In the genomic region with DNA sequence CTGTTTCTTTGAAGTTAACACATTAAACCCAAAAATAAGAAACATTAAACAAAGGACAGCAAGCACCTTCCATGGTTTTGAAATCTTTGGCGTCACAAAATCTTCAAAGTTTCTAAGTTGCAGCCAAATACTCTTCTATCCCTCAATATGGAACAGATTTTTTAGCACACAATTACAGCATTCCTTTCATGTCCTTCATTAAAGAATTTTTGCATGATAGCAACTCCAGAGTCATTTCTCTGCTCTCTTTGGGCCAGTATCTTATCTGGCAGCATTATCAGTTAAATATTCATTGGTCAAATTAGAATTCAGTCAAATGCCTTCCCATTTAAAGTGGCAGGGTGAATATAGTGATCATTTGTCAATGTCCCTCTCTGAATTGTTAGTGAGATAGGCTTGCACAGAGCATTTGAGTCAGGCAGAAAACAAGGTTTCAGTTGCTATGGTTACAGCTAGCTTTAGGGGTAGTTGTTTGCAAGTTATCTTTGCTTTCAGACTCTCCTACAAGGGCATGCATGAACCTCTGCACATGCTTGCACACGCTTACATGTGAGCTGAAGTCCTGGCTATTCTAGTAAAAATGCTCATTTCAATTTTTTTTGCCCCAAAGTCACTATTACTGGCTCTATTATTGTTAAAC, we compare ENCODE assay signal across 17 mouse cellular contexts.
DNase-seq lines count a peak whose midpoint lies in the region; ATAC-seq and TF ChIP-seq lines count a peak whose summit lies in the region.
"Had no signal": no experiment of that assay in that cellular context is flagged by ENCODE, and none has a peak within 500 bp of the region (broad histone marks: within the 10 kb centered on the region; RNA-seq: fewer than 3 reads in every experiment).

No protein-coding gene starts in this region.

- H3K9me3 ChIP-seq in lung, embryonic 14.5 days (ENCODE audit: low read depth, low read length) = no peaks in the 10 kb centered on the region
- no peaks in the 10 kb centered on the region for H3K9me3 ChIP-seq in hindbrain, embryonic 15.5 days
- no peaks in the 10 kb centered on the region for H3K9me3 ChIP-seq in midbrain, embryonic 16.5 days (replicated peaks; ENCODE audit: control insufficient read depth, low read length, poor library complexity, severe bottlenecking)
- no peaks in the 10 kb centered on the region for H3K9me3 ChIP-seq in kidney, embryonic 16.5 days (ENCODE audit: low read length)
- H3K9me3 ChIP-seq: embryonic facial prominence, embryonic 12.5 days had no signal

- no peaks in the 10 kb centered on the region for H3K27me3 ChIP-seq in lung, embryonic 14.5 days (ENCODE audit: insufficient read depth, low read length)
- no peaks in the 10 kb centered on the region for H3K27me3 ChIP-seq in hindbrain, embryonic 15.5 days
- H3K27me3 ChIP-seq in midbrain, embryonic 16.5 days (ENCODE audit: control insufficient read depth, insufficient read depth, low read depth, low read length) = no peaks in the 10 kb centered on the region
- H3K27me3 ChIP-seq in kidney, embryonic 16.5 days (ENCODE audit: insufficient read depth, low read length) = no peaks in the 10 kb centered on the region
- H3K27me3 ChIP-seq: embryonic facial prominence, embryonic 12.5 days had no signal

- DNase-seq in lung, embryonic 14.5 days = peak; percentile 79
- no peak for DNase-seq in lung, adult 2 months
- peak; percentile 69 for DNase-seq in embryo, embryonic 10 days (ENCODE audit: low spot score)
- no peak for DNase-seq in spleen, postnatal 4 days (ENCODE audit: low spot score in 2 of 2)
- no peak for DNase-seq in frontal cortex, postnatal 14 days (ENCODE audit: low spot score in 2 of 2)
- DNase-seq: adrenal gland, adult 2 months; B cell, adult 2 months; cerebellum, adult 2 months; kidney, adult 18-20 months; kidney, postnatal 25 days; left cerebral cortex, postnatal 4 days; thymus, adult 2 months had no signal

- no peak overlapping the region for H3K9ac ChIP-seq in lung, embryonic 14.5 days
- no peak overlapping the region for H3K9ac ChIP-seq in hindbrain, embryonic 15.5 days
- no peak overlapping the region for H3K9ac ChIP-seq in midbrain, embryonic 16.5 days (ENCODE audit: low read depth, low read length)
- no peak overlapping the region for H3K9ac ChIP-seq in kidney, embryonic 16.5 days (replicated peaks; ENCODE audit: low read length)
- H3K9ac ChIP-seq: embryonic facial prominence, embryonic 12.5 days had no signal

- 0 out of 2 replicates have a peak, but pooled peaks cover 4% of the 10 kb centered on the region for H3K4me1 ChIP-seq in lung, embryonic 14.5 days (ENCODE audit: insufficient read depth)
- no peaks in the 10 kb centered on the region for H3K4me1 ChIP-seq in lung, adult 2 months (ENCODE audit: control insufficient read depth, insufficient read depth, low read length)
- peaks cover 6% of the 10 kb centered on the region for H3K4me1 ChIP-seq in hindbrain, embryonic 15.5 days (replicated peaks)
- H3K4me1 ChIP-seq in midbrain, embryonic 16.5 days (ENCODE audit: control insufficient read depth, insufficient read depth, low read length) = peaks cover 4% of the 10 kb centered on the region; the same call in 1 of the 2 replicates
- no peaks in the 10 kb centered on the region for H3K4me1 ChIP-seq in kidney, embryonic 16.5 days (ENCODE audit: insufficient read depth, low read length)

- WGBS in lung, embryonic 14.5 days = 59% methylated on average over 2 of the region's 2 CpGs
- 68% methylated on average over 2 of the region's 2 CpGs for WGBS in lung, adult 2 months
- 48% methylated on average over 2 of the region's 2 CpGs for WGBS in hindbrain, embryonic 15.5 days
- 49% methylated on average over 2 of the region's 2 CpGs for WGBS in midbrain, embryonic 16.5 days
- 84% methylated on average over 2 of the region's 2 CpGs for WGBS in kidney, embryonic 16.5 days

- no peak overlapping the region for H3K4me3 ChIP-seq in lung, embryonic 14.5 days (ENCODE audit: low read depth, low read length)
- H3K4me3 ChIP-seq in lung, adult 2 months (replicated peaks; ENCODE audit: extremely low read depth, low read depth, low read length) = no peak overlapping the region
- H3K4me3 ChIP-seq in hindbrain, embryonic 15.5 days = no peak overlapping the region
- H3K4me3 ChIP-seq in midbrain, embryonic 16.5 days (ENCODE audit: low read depth, low read length) = no peak overlapping the region
- H3K4me3 ChIP-seq in kidney, embryonic 16.5 days (ENCODE audit: low read length) = no peak overlapping the region
- H3K4me3 ChIP-seq: embryonic facial prominence, embryonic 12.5 days had no signal

- ATAC-seq in lung, embryonic 14.5 days (ENCODE audit: insufficient read depth) = peak; percentile 52; the same call in 1 of the 2 replicates
- ATAC-seq in hindbrain, embryonic 15.5 days (ENCODE audit: low FRiP score, low read depth) = peak; percentile 74; the same call in 1 of the 2 replicates
- peak; percentile 78 for ATAC-seq in midbrain, embryonic 16.5 days
- no peak for ATAC-seq in kidney, embryonic 16.5 days (ENCODE audit: low FRiP score, low TSS enrichment)

- H3K4me2 ChIP-seq in lung, embryonic 14.5 days = no peak overlapping the region
- no peak overlapping the region for H3K4me2 ChIP-seq in hindbrain, embryonic 15.5 days
- no peak overlapping the region for H3K4me2 ChIP-seq in midbrain, embryonic 16.5 days (ENCODE audit: low read length)
- H3K4me2 ChIP-seq in kidney, embryonic 16.5 days (replicated peaks; ENCODE audit: low read depth, low read length) = no peak overlapping the region
- H3K4me2 ChIP-seq: embryonic facial prominence, embryonic 12.5 days; liver, embryonic 11.5 days had no signal

- no peaks in the 10 kb centered on the region for H3K36me3 ChIP-seq in lung, embryonic 14.5 days (ENCODE audit: insufficient read depth)
- no peaks in the 10 kb centered on the region for H3K36me3 ChIP-seq in hindbrain, embryonic 15.5 days
- H3K36me3 ChIP-seq in midbrain, embryonic 16.5 days (ENCODE audit: control insufficient read depth, insufficient read depth, low read length) = no peaks in the 10 kb centered on the region
- H3K36me3 ChIP-seq in kidney, embryonic 16.5 days (ENCODE audit: insufficient read depth, low read length) = no peaks in the 10 kb centered on the region
- H3K36me3 ChIP-seq: embryonic facial prominence, embryonic 12.5 days had no signal

- no peak for TF ChIP-seq POLR2A in lung, adult 2 months (IDR thresholded peaks at IDR 0.05; ENCODE audit: borderline replicate concordance, extremely low read depth, low read depth, low read length)

- no peak overlapping the region; the same call in 1 of the 2 replicates for H3K27ac ChIP-seq in lung, embryonic 14.5 days (ENCODE audit: low read depth)
- no peak overlapping the region for H3K27ac ChIP-seq in hindbrain, embryonic 15.5 days (replicated peaks)
- no peak overlapping the region for H3K27ac ChIP-seq in midbrain, embryonic 16.5 days (ENCODE audit: low read length)
- H3K27ac ChIP-seq in kidney, embryonic 16.5 days (ENCODE audit: low read length) = no peak overlapping the region
- H3K27ac ChIP-seq: embryonic facial prominence, embryonic 12.5 days had no signal

- TF ChIP-seq CTCF in lung, embryonic 14.5 days (IDR thresholded peaks at IDR 0.05; ENCODE audit: low read depth) = no peak
- no peak for TF ChIP-seq CTCF in lung, adult 2 months (IDR thresholded peaks at IDR 0.05; ENCODE audit: insufficient read depth, low read length)

Comparison
In these comparisons a context has a peak if more than half of its experiments do, and no peak if none do; other contexts are left out.
1. DNase-seq: peak in lung, embryonic 14.5 days (single experiment) and embryo, embryonic 10 days (single experiment); none in lung, adult 2 months (single experiment), spleen, postnatal 4 days (0 of 2) and frontal cortex, postnatal 14 days (0 of 2).